Mouse (Mus musculus) spleen, postnatal 10 days (tissue): ENCODE data around the gene Sdf4.

ENCODE experiments used
- DNase-seq, 2 experiments: peaks; one replicate each; pipeline ENCODE4 v3.0.0; 2021 to 2022; ENCODE audit warnings: low spot score in 2 of 2

Sdf4 gene

DNA sequence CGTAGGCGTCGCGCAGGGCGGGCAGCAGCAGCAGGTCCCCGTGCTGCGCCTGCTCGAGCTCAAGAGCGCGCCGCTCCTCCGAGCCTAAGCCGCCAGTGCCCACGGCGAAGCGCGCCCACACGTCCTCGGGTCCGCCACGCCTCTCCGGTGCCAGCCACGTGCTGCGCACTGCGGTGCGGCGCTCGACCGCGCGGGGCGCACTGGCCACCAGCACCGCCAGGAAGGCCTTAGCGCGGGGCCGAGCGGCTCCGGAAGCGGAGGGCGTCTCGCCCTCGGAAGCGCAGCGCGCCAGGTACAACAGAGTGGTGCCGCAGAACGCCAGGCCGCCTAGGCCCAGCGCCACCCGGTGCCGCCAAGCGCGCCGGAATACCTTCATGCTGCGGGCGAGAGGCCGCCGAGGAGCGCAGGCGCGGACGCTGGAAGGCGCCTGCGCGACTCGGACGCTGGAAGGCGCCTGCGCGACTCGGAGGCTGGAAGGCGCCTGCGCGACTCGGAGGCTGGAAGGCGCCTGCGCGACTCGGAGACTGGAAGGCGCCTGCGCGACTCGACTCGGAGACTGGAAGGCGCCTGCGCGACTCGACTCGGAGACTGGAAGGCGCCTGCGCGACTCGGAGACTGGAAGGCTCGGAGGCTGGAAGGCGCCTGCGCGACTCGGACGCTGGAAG, at the start of gene Sdf4, which contains the start of gene B3galt6:
Sdf4 (plus strand) TSS at position 632 of the 665 bp plus-strand sequence.
B3galt6 (minus strand) TSS at position 409 of the 665 bp plus-strand sequence.
- peak; percentile 88 to 90 for DNase-seq

- DNase-seq = no peak
These were observed 49.6 kb upstream of the Sdf4 start for GRCm38 (mm10) chr4:155943049-155943452.

GRCm38 (mm10) chr4:155943534-155944249, 49.0 kb upstream of the Sdf4 start, which contains the start of gene Ube2j2:
Gene Ube2j2 (plus strand): TSS chr4:155943831.
- peak; percentile 92 to 95 for DNase-seq

- DNase-seq = peak in 1 of 2 experiments; percentile 39
These were observed 48.4 kb upstream of the Sdf4 start for GRCm38 (mm10) chr4:155944271-155944670.

DNA sequence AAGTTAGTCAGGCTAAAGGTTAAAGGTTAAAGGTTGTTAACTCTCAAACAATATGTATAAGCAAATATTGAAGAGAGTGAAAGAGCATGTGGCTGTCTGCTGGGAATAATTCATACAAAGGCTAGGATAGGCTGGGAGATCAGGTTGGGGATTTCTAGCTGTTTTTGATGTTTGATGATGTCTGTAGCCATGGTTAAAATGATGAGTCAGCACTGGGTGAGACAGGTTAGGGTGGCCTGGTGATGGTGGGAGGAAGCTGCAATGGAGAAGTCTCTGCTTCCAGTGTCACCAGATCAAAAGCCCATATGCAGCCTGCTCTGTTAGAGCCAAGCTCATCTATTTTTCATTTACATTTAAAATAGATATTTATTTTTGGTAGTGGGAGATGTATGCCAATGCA, 45.6 kb upstream of the Sdf4 start:
- DNase-seq = no peak

DNA sequence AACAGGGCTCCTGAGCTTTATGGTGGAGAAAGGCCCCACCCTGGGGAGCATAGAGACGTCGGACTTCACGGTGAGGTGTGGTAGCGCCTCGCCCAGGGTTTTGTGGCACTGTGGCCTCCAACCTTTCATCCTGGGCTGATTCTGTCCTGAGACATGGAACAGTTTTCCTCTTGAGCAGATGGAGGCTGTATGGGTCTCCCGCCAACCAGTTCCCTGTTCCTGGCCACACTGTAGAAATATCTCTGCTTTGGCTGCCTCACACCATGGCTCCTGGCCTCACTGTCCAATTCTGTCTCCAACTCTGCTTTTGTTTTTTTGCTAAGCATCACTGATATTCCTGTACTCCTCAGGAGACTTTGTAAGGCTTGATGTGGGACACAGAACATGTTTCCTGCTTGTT, 37.2 kb upstream of the Sdf4 start:
- no peak for DNase-seq

- peak; percentile 66 to 86 for DNase-seq
These were observed 33.4 kb upstream of the Sdf4 start for GRCm38 (mm10) chr4:155959275-155959674.

- peak; percentile 57 to 61 for DNase-seq
These were observed 30.3 kb upstream of the Sdf4 start, which contains the start of gene C1qtnf12 for GRCm38 (mm10) chr4:155962167-155962971. Gene C1qtnf12 (plus strand): TSS chr4:155962318.

- DNase-seq = no peak
These were observed 29.6 kb upstream of the Sdf4 start for GRCm38 (mm10) chr4:155963106-155963505.

DNA sequence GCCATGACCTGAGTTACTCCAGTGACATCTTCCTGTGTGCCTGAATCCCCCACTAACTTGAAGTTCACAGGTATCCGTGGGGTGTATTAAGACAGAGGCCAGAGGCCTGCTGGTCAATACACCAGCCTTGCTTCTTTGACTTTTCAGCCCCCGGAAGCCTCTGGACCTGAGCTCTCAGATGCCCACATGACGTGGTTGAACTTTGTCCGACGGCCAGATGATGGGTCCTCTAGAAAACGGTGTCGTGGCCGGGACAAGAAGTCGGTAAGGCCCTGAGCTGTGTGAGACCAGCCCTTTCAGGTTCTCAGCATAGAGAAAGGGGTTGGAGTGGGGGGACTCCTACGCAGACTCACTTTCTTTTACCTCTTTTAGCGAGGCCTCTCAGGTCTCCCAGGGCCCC, 28.3 kb upstream of the Sdf4 start:
- no peak for DNase-seq

DNA sequence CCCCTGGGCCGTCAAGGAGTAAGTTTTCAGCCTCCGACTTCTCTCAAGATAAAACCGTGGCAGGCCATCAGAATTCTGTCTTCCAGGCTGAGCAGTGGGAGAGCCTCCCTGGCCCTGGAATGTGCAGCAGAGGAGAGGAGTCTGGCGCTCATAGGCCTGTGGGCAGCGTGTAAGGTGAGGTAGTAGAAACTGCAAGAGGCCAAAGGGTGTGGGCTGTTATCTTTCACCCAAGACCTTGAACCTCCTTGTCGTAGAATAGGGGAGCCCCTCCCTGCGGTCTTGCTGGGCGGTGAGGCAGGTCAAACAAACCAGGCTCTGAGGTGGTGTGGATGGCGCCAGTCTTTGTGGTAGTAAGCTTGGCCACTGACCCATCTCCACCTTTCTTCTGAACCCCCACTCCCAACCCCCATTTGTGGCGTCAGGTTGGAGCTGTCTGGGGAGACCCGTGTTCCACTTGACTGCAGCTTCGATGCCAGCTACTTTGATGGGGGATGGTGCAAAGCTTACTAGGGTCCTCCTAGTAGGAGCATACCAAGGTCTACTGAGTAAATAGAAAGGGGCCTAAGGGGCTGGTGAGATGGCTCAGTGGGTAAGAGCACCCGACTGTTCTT, 23.5 kb upstream of the Sdf4 start:
- no peak for DNase-seq

GRCm38 (mm10) chr4:155970286-155970685, 22.4 kb upstream of the Sdf4 start:
- DNase-seq = no peak

- DNase-seq = no peak
These were observed 20.0 kb upstream of the Sdf4 start for GRCm38 (mm10) chr4:155972651-155973050.

DNA sequence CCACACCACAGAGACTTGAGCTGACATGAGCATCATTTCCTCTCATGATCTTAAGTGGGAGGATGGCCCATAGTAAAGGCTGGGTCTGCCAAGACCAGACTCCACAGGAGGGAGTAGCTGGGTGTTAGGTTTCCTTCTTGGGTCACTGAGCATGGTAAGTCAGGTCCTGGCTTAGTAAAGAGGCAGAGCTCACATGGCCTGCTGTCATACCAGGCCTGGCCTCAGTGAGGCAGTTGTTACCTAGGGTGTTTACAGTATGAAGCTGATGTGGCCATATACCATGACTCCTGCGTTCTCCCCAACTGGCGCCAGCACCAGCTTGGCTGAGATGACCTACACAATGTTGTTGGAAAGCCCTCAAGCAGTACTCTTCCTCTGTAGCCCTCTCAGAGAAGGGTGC, 19.4 kb upstream of the Sdf4 start:
- no peak for DNase-seq

DNA sequence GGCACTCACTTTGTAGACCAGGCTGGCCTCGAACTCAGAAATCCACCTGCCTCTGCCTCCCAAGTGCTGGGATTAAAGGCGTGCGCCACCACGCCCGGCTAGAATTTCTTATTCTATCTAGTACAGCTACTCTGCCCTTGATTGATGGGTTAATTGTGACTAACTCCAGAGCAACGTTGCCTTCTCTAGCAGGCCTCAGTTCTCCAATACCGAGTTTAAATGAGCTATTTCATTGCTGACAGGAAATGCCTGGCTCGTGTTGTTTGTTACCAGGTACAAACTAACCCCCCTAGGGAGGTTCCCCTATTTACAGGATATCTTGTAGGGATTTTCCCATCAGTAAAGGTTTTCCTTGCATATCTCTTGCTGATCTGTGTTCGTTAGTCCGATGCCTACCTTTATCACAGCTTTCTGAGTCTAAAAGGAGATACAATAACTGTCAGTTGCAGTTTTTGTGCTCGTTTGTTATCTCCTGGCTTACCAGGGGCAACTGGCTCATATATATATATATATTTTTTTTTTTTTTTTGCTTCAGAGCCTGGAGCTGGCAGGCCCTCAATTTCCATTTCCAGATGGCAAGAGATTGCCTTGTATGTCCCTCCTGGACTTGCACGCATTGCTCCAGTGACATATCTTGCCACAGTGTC, 11.1 kb upstream of the Sdf4 start:
- DNase-seq = no peak

DNA sequence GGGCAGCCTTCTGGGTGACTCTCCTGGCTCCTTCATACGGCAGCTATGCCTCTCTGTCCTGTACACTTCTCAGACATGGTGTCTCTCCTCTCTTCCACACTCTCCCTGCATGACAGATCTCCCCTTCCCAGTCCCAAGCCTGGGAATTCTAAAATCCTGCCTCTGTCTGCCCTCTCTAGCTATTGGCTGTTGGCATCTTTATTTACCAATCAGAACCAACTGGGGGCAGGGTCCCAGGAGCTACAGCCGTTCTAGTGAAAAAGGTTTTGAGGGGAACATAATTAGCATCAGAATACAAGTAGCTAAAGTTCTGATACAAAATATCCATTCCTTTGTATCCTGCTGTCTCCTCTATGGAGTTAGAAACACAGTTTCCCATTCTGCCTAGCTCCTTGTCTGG, 8.9 kb upstream of the Sdf4 start:
- no peak for DNase-seq

- peak; percentile 33 to 54 for DNase-seq
These were observed 1.3 kb upstream of the Sdf4 start for GRCm38 (mm10) chr4:155991211-155991907.

DNA sequence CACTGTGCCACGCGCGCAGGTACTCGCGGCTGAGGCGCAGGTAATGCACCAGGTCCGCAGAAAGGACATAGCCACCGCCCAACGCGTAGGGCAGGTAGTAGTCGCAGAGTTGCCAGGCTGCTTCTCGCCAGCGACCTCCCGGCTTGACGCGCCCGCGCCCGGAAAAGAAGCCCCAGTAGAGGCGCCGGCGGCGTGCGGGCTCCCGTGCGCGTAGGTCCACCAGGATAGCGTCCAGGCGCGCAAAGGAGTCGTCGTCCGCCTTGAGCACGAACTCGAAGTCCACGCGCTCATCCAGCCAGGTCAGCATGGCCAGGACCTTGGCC, 803 bp upstream of the Sdf4 start:
- no peak for DNase-seq

DNA sequence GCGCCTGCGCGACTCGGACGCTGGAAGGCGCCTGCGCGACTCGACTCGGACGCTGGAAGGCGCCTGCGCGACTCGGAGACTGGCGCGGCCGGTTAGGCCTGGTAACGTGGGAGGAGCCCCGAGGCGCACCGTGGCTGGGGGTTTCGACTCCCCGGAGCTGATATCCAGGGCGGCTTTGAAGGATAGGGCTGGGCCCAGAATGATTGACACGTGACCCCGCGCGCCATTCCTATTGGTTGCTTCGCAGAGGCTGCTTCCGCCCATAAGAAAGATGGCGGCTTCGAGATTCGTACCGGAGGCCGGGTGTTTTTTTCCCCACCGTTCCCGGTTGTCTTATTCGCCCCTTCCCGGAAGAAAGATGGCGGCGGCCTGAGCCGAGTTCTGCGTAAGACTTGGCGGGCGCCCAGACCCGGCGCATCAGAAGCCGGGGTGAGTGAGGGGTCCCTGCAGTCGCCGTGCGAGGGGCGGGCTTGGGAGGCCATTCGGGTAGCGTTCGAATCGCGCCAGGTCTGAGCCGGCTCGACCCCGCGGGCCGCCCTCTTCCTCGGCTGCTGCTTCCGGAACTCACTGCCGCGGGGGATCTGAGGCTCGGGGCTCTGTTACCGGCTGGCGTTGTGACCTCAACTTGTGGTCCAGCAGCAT, 355 bp downstream of the Sdf4 start:
- peak; percentile 98 to 99 for DNase-seq

DNA sequence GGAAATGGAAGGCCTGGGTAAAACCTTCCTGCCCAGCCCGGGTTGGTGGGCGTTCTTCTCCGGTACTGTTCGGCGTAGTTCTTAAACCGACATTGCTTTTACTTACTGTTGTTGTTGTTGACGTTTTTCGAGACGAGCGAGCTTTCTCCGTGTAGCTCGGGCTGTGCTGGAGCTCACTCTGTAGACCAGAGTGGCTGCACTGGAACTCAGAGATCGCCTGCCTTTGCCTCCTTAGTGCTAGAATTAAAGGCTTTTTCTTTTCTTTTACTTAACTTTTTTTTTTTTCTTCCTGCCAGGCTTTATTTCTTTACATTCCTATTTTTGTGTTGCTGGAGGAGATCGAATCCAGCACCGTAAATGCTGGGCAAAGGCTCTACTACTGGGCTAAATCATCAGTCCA, 934 bp downstream of the Sdf4 start:
- no peak for DNase-seq
